Mouse (Mus musculus) lung, adult 2 months (tissue): ENCODE data around the gene Hoxc6.

Experiments
- CTCF ChIP-seq: fragments of 200-500 bp; IDR thresholded peaks from 2 replicates; pipeline ENCODE4 v1.5.1; 2011; ENCODE audit warnings: mild to moderate bottlenecking, low read length, control low read depth; ENCODE audit not compliant: insufficient read depth
- POLR2A ChIP-seq: fragments of 200-500 bp; IDR thresholded peaks from 2 replicates; pipeline ENCODE4 v1.6.1; 2011; ENCODE audit warnings: low read depth, mild to moderate bottlenecking, control low read depth, low read length, borderline replicate concordance; ENCODE audit errors: extremely low read depth

GRCm38 (mm10) chr15:102962492-102962891 lies 35.6 kb upstream of the Hoxc6 start:
- TF ChIP-seq CTCF (no peak), POLR2A (no peak)
